8 mouse cellular contexts compared by ENCODE assay signal in the genomic region with DNA sequence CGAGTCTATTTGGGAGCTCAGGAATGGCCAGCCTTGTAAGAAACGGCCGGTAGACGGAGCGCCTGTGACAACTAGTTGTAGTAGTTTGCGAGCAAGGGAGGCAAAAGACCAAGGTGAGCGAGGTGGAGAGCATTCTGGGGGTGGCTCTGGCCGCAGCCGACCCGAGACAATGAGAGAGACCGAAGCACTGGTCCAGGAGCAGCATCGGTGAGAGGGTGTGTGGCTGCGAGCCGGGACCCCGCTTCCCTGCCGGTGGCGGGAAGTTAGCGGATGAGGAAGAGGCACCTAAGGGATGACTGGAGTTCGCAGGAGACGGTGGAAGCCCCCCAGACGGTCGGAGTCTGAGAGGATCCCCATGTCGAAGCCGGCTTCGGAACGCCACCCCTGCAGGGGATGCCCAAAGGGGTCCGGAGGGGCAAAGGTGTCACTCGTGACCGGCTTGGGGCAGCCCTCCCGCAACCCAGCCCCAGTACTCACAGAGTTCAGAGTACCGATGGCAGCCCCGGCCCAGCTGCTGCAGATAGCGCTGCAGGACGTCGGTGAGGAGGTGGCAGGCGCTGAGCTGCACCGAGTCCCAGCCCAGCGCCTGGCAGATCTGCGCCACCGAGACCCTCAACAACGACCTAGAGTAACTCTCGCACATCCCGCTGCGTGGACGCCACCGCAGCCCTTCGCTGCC. TPM values are rescaled to one million over a fixed set of nuclear protein-coding genes. Genes with fewer than 3 reads are reported as not detected.
DNase-seq lines count a peak whose midpoint lies in the region; ATAC-seq lines count a peak whose summit lies in the region.

No protein-coding gene starts in this region.

- no peaks in the 10 kb centered on the region for H3K9me3 ChIP-seq in hindbrain, embryonic 12.5 days (replicated peaks)
- no peaks in the 10 kb centered on the region for H3K9me3 ChIP-seq in limb, embryonic 15.5 days
- H3K9me3 ChIP-seq in midbrain, embryonic 16.5 days (replicated peaks; ENCODE audit: control insufficient read depth, low read length, poor library complexity, severe bottlenecking): no peaks in the 10 kb centered on the region

- intact Hi-C loops in left cerebral cortex, postnatal 25 days (cut with DNase I): loop anchor here (1.0 kb wide), 1 partner anchor 32 kb away; the partner anchor contains the start of genes Atp5c1 and Kin

- H3K4me1 ChIP-seq in hindbrain, embryonic 12.5 days: peaks cover 13% of the 10 kb centered on the region
- peaks cover 10% of the 10 kb centered on the region for H3K4me1 ChIP-seq in limb, embryonic 15.5 days
- H3K4me1 ChIP-seq in midbrain, embryonic 16.5 days (ENCODE audit: control insufficient read depth, insufficient read depth, low read length): peaks cover 16% of the 10 kb centered on the region

- H3K4me2 ChIP-seq in hindbrain, embryonic 12.5 days (replicated peaks): peak overlapping the region; percentile 89
- peak overlapping the region; percentile 69 for H3K4me2 ChIP-seq in limb, embryonic 15.5 days
- peak overlapping the region; percentile 86 for H3K4me2 ChIP-seq in midbrain, embryonic 16.5 days (ENCODE audit: low read length)

- peak; percentile 56 for ATAC-seq in erythroblast, adult 5-6 weeks (replicated peaks; ENCODE audit: low FRiP score, poor library complexity, severe bottlenecking)
- ATAC-seq in hindbrain, embryonic 12.5 days (ENCODE audit: low FRiP score): peak; percentile 85
- ATAC-seq in limb, embryonic 15.5 days (ENCODE audit: insufficient number of reproducible peaks, low FRiP score, low TSS enrichment, low read depth): peak; percentile 68; the same call in 1 of the 2 replicates
- peak; percentile 85 for ATAC-seq in midbrain, embryonic 16.5 days

- H3K4me3 ChIP-seq in hindbrain, embryonic 12.5 days: peak overlapping the region; percentile 74
- peak overlapping the region; percentile 77 for H3K4me3 ChIP-seq in limb, embryonic 15.5 days
- peak overlapping the region; percentile 92 for H3K4me3 ChIP-seq in midbrain, embryonic 16.5 days (ENCODE audit: low read depth, low read length)

- no peaks in the 10 kb centered on the region; the same call in 1 of the 2 replicates for H3K36me3 ChIP-seq in hindbrain, embryonic 12.5 days
- H3K36me3 ChIP-seq in limb, embryonic 15.5 days: no peaks in the 10 kb centered on the region
- H3K36me3 ChIP-seq in midbrain, embryonic 16.5 days (ENCODE audit: control insufficient read depth, insufficient read depth, low read length): no peaks in the 10 kb centered on the region
- H3K36me3 ChIP-seq in splenic B cell, adult 2 months (ENCODE audit: control insufficient read depth, insufficient read depth, low read length, poor library complexity, severe bottlenecking): no peaks in the 10 kb centered on the region

- H3K27ac ChIP-seq in hindbrain, embryonic 12.5 days: peak overlapping the region; percentile 49; the same call in 1 of the 2 replicates
- H3K27ac ChIP-seq in limb, embryonic 15.5 days: no peak overlapping the region
- H3K27ac ChIP-seq in midbrain, embryonic 16.5 days (ENCODE audit: low read length): peak overlapping the region; percentile 75

- H3K9ac ChIP-seq in hindbrain, embryonic 12.5 days: peak overlapping the region; percentile 81
- H3K9ac ChIP-seq in limb, embryonic 15.5 days: peak overlapping the region; percentile 69
- peak overlapping the region; percentile 81 for H3K9ac ChIP-seq in midbrain, embryonic 16.5 days (ENCODE audit: low read depth, low read length)

- peak; percentile 37 to 39 for DNase-seq in left cerebral cortex, postnatal 25 days (ENCODE audit: low spot score in 2 of 2)
- DNase-seq in left cerebral cortex, adult 11 months (ENCODE audit: low spot score): no peak
- peak; percentile 17 for DNase-seq in adrenal gland, adult 8-10 months
- peak; percentile 28 for DNase-seq in splenic B cell, adult 2 months (ENCODE audit: low read depth, low spot score)

- WGBS in hindbrain, embryonic 12.5 days: under 1% methylated on average over 47 of the region's 47 CpGs
- under 1% methylated on average over 47 of the region's 47 CpGs for WGBS in limb, embryonic 15.5 days
- under 1% methylated on average over 47 of the region's 47 CpGs for WGBS in midbrain, embryonic 16.5 days

- H3K27me3 ChIP-seq in hindbrain, embryonic 12.5 days: no peaks in the 10 kb centered on the region
- H3K27me3 ChIP-seq in limb, embryonic 15.5 days: no peaks in the 10 kb centered on the region
- no peaks in the 10 kb centered on the region for H3K27me3 ChIP-seq in midbrain, embryonic 16.5 days (ENCODE audit: control insufficient read depth, insufficient read depth, low read depth, low read length)
- no peaks in the 10 kb centered on the region for H3K27me3 ChIP-seq in splenic B cell, adult 2 months (ENCODE audit: control insufficient read depth, insufficient read depth, low read length, poor library complexity, severe bottlenecking)

RNA-seq across cellular contexts. Expression of gene Taf3, which starts 0.5 kb away (rescaled TPM):
- total RNA-seq in left cerebral cortex, postnatal 25 days (2021): 10 to 100 TPM; 14.6 to 15.2 TPM
- 10 to 100 TPM; 11.8 to 12.7 (median 12.4) TPM for total RNA-seq in adrenal gland, adult 8-10 months (2022)
- total RNA-seq in erythroblast, adult 5-6 weeks (2015; ENCODE audit: low replicate concordance): 5.9 and 9.6 TPM in 2 replicates
- 3.5 and 3.8 TPM in 2 replicates for total RNA-seq in erythroblast, adult 5-6 weeks (2017; ENCODE audit: low replicate concordance)
- polyA plus RNA-seq in hindbrain, embryonic 12.5 days (2016; fragmentation: Nextera tagmentation; extraction: Ambion mirVana): 17.3 and 17.6 TPM in 2 replicates
- polyA plus RNA-seq in limb, embryonic 15.5 days (2015; fragmentation: Nextera tagmentation; extraction: Ambion mirVana): 12.2 and 12.4 TPM in 2 replicates
- 13.8 and 13.9 TPM in 2 replicates for polyA plus RNA-seq in midbrain, embryonic 16.5 days (2015; fragmentation: Nextera tagmentation; extraction: Ambion mirVana)

RNA-seq across cellular contexts. Expression of gene Atp5c1, which starts 32.4 kb away (rescaled TPM):
- 100 to 1,000 TPM; 243 to 265 TPM for total RNA-seq in left cerebral cortex, postnatal 25 days (2021)
- total RNA-seq in adrenal gland, adult 8-10 months (2022): 100 to 1,000 TPM; 232 to 390 (median 312) TPM
- total RNA-seq in erythroblast, adult 5-6 weeks (2015; ENCODE audit: low replicate concordance): 157 and 158 TPM in 2 replicates
- total RNA-seq in erythroblast, adult 5-6 weeks (2017; ENCODE audit: low replicate concordance): 107 and 112 TPM in 2 replicates
- polyA plus RNA-seq in hindbrain, embryonic 12.5 days (2016; fragmentation: Nextera tagmentation; extraction: Ambion mirVana): 467 and 468 TPM in 2 replicates
- polyA plus RNA-seq in limb, embryonic 15.5 days (2015; fragmentation: Nextera tagmentation; extraction: Ambion mirVana): 495 and 517 TPM in 2 replicates
- polyA plus RNA-seq in midbrain, embryonic 16.5 days (2015; fragmentation: Nextera tagmentation; extraction: Ambion mirVana): 534 and 572 TPM in 2 replicates

RNA-seq across cellular contexts. Expression of gene Kin, which starts 32.5 kb away (rescaled TPM):
- 10 to 100 TPM; 10.7 to 12.6 TPM for total RNA-seq in left cerebral cortex, postnatal 25 days (2021)
- total RNA-seq in adrenal gland, adult 8-10 months (2022): 10 to 100 TPM; 12.3 to 18.2 (median 15.6) TPM
- 75.3 and 77.3 TPM in 2 replicates for total RNA-seq in erythroblast, adult 5-6 weeks (2015; ENCODE audit: low replicate concordance)
- 149 and 186 TPM in 2 replicates for total RNA-seq in erythroblast, adult 5-6 weeks (2017; ENCODE audit: low replicate concordance)
- 39.4 and 42.1 TPM in 2 replicates for polyA plus RNA-seq in hindbrain, embryonic 12.5 days (2016; fragmentation: Nextera tagmentation; extraction: Ambion mirVana)
- 27.5 and 28.8 TPM in 2 replicates for polyA plus RNA-seq in limb, embryonic 15.5 days (2015; fragmentation: Nextera tagmentation; extraction: Ambion mirVana)
- 27.4 and 32.2 TPM in 2 replicates for polyA plus RNA-seq in midbrain, embryonic 16.5 days (2015; fragmentation: Nextera tagmentation; extraction: Ambion mirVana)
